Comparison of ENCODE assay signal across 9 mouse cellular contexts in the genomic region with DNA sequence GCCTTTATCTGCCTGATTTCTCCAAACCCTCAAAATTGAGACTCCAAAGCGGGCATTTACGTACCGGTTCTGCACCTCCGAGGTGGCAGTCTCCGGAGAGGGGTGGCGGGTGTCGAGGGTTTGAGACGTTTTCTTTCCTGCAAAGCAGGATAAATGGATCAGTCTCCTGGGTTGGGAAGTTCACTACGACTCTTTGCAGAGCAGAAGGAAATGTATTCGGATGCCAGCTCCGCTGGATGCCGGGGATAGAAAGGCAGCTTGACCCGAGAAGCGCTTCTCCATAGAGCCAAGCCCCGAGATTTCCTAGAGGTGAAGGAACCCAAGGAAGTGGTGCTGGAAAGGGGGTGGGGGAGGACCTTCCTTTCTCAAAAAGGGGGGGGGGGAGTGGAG. TPM values are rescaled to one million over a fixed set of nuclear protein-coding genes. Genes with fewer than 3 reads are reported as not detected.
DNase-seq lines count a peak whose midpoint lies in the region; ATAC-seq and TF ChIP-seq lines count a peak whose summit lies in the region.
"Had no signal": no experiment of that assay in that cellular context is flagged by ENCODE, and none has a peak within 500 bp of the region (broad histone marks: within the 10 kb centered on the region; RNA-seq: fewer than 3 reads in every experiment).

No protein-coding gene starts in this region.

- no peak overlapping the region for H3K27ac ChIP-seq in cerebellum, adult 2 months (ENCODE audit: insufficient read depth, low read length)
- H3K27ac ChIP-seq in lung, embryonic 15.5 days = no peak overlapping the region
- no peak overlapping the region for H3K27ac ChIP-seq in intestine, embryonic 16.5 days (ENCODE audit: low read length)
- no peak overlapping the region for H3K27ac ChIP-seq in stomach, embryonic 15.5 days

- H3K9ac ChIP-seq in lung, embryonic 15.5 days = no peak overlapping the region
- no peak overlapping the region for H3K9ac ChIP-seq in intestine, embryonic 16.5 days (ENCODE audit: low read depth, low read length)
- H3K9ac ChIP-seq in stomach, embryonic 15.5 days = no peak overlapping the region

- H3K4me2 ChIP-seq in lung, embryonic 15.5 days = peak overlapping the region; percentile 91
- peak overlapping the region; percentile 74 for H3K4me2 ChIP-seq in intestine, embryonic 16.5 days (ENCODE audit: low read depth, low read length)
- peak overlapping the region; percentile 90 for H3K4me2 ChIP-seq in stomach, embryonic 15.5 days

- H3K27me3 ChIP-seq in cerebellum, adult 2 months (ENCODE audit: control insufficient read depth, insufficient read depth, low read length) = no peaks in the 10 kb centered on the region
- H3K27me3 ChIP-seq in lung, embryonic 15.5 days = peaks cover 41% of the 10 kb centered on the region
- H3K27me3 ChIP-seq in intestine, embryonic 16.5 days (replicated peaks; ENCODE audit: control insufficient read depth, insufficient read depth, low read length) = peaks cover 21% of the 10 kb centered on the region
- H3K27me3 ChIP-seq in stomach, embryonic 15.5 days (replicated peaks) = peaks cover 33% of the 10 kb centered on the region

- H3K4me1 ChIP-seq in cerebellum, adult 2 months (ENCODE audit: control insufficient read depth, insufficient read depth, low read length) = no peaks in the 10 kb centered on the region
- H3K4me1 ChIP-seq in lung, embryonic 15.5 days = peaks cover 19% of the 10 kb centered on the region
- H3K4me1 ChIP-seq in intestine, embryonic 16.5 days (ENCODE audit: control insufficient read depth, insufficient read depth, low read length) = peaks cover 10% of the 10 kb centered on the region
- peaks cover 12% of the 10 kb centered on the region; the same call in 1 of the 2 replicates for H3K4me1 ChIP-seq in stomach, embryonic 15.5 days

- DNase-seq in cerebellum, adult 2 months = peak; percentile 6 to 30
- no peak for DNase-seq in lung, postnatal 25 days (ENCODE audit: low spot score)
- DNase-seq in B cell, adult 2 months = no peak
- DNase-seq in gastrocnemius, postnatal 25 days = no peak

- TF ChIP-seq POLR2A in cerebellum, adult 2 months (IDR thresholded peaks at IDR 0.05; ENCODE audit: borderline replicate concordance, insufficient read depth, low read length) = no peak

- no peaks in the 10 kb centered on the region for H3K9me3 ChIP-seq in lung, embryonic 15.5 days
- no peaks in the 10 kb centered on the region for H3K9me3 ChIP-seq in intestine, embryonic 16.5 days (ENCODE audit: control insufficient read depth, low read length)
- no peaks in the 10 kb centered on the region for H3K9me3 ChIP-seq in stomach, embryonic 15.5 days

- WGBS in cerebellum, adult 2 months = under 1% methylated on average over 15 of the region's 15 CpGs
- under 1% methylated on average over 15 of the region's 15 CpGs for WGBS in lung, embryonic 15.5 days
- 2% methylated on average over 15 of the region's 15 CpGs for WGBS in intestine, embryonic 16.5 days
- WGBS in stomach, embryonic 15.5 days = 2% methylated on average over 15 of the region's 15 CpGs

- ATAC-seq in cerebellum, adult (ENCODE audit: insufficient number of reproducible peaks, low FRiP score, low TSS enrichment) = no peak
- ATAC-seq in lung, embryonic 15.5 days (ENCODE audit: borderline replicate concordance, extremely low read depth, low FRiP score, low TSS enrichment) = no peak
- no peak for ATAC-seq in intestine, embryonic 16.5 days
- ATAC-seq in stomach, embryonic 15.5 days (ENCODE audit: insufficient read depth, low FRiP score, low read depth) = no peak

- H3K4me3 ChIP-seq in cerebellum, adult 2 months (replicated peaks; ENCODE audit: insufficient read depth, low read depth, low read length) = peak overlapping the region; percentile 57
- peak overlapping the region; percentile 45 for H3K4me3 ChIP-seq in lung, embryonic 15.5 days
- H3K4me3 ChIP-seq in intestine, embryonic 16.5 days (ENCODE audit: low read length) = peak overlapping the region; percentile 46
- peak overlapping the region; percentile 39 for H3K4me3 ChIP-seq in stomach, embryonic 15.5 days (replicated peaks)

- TF ChIP-seq CTCF in cerebellum, adult 2 months (IDR thresholded peaks at IDR 0.05; ENCODE audit: borderline replicate concordance, insufficient read depth, low read depth, low read length) = no peak

- H3K36me3 ChIP-seq in lung, embryonic 15.5 days = no peaks in the 10 kb centered on the region
- H3K36me3 ChIP-seq in intestine, embryonic 16.5 days (ENCODE audit: control insufficient read depth, insufficient read depth, low read length) = no peaks in the 10 kb centered on the region
- no peaks in the 10 kb centered on the region for H3K36me3 ChIP-seq in stomach, embryonic 15.5 days

RNA-seq across cellular contexts. Expression of gene Grin2b, which starts 0.5 kb away (rescaled TPM):
- polyA plus RNA-seq in cerebellum, adult 2 months (2012; rRNA removed) = 3.3 and 4.0 TPM in 2 replicates
- 2.8 and 3.4 TPM in 2 replicates for polyA plus RNA-seq in lung, embryonic 15.5 days (2015; fragmentation: Nextera tagmentation; extraction: Ambion mirVana)
- polyA plus RNA-seq in intestine, embryonic 16.5 days (2015; fragmentation: Nextera tagmentation; extraction: Ambion mirVana) = 0.05 TPM in 1 of 2 replicates, not detected in the other
- polyA plus RNA-seq in stomach, embryonic 15.5 days (2015; fragmentation: Nextera tagmentation; extraction: Ambion mirVana) = 0.83 and 0.84 TPM in 2 replicates
- total RNA-seq in gastrocnemius, postnatal 25 days (2021) = under 1 TPM; 0.03 to 0.16 TPM
- polyA plus RNA-seq: thymus, postnatal 0 days had no signal

Comparison
In these comparisons a context has a peak if more than half of its experiments do, and no peak if none do; other contexts are left out.
1. DNase-seq: peak in cerebellum, adult 2 months (2 of 2); none in lung, postnatal 25 days (single experiment), B cell, adult 2 months (0 of 2) and gastrocnemius, postnatal 25 days (single experiment).
2. Peak in every context shown above with its lines, with median percentiles within 50 percentile points of each other: H3K4me3 ChIP-seq and H3K4me2 ChIP-seq.